Mouse (Mus musculus) embryonic facial prominence, embryonic 10.5 days (tissue): Measurements from ENCODE around the gene Fam189a1. TPM values are rescaled to one million over a fixed set of nuclear protein-coding genes. Genes with fewer than 3 reads are reported as not detected.

ENCODE experiments used
- DNase-seq: peaks from one replicate; pipeline ENCODE4 v3.0.0-alpha.2; 2017; ENCODE audit warnings: low spot score
- H3K27ac ChIP-seq: fragments of 300-500 bp; sonication (generic); replicated peaks from 2 replicates; pipeline ENCODE4 v1.5.1; 2016; ENCODE audit warnings: mild to moderate bottlenecking
- H3K27me3 ChIP-seq: fragments of 300-500 bp; sonication (generic); replicated peaks from 2 replicates; pipeline ENCODE4 v1.6.1; 2016; ENCODE audit warnings: low read depth, mild to moderate bottlenecking; ENCODE audit not compliant: poor library complexity, severe bottlenecking
- H3K36me3 ChIP-seq: fragments of 300-500 bp; sonication (generic); replicated peaks from 2 replicates; pipeline ENCODE4 v1.6.1; 2016; ENCODE audit warnings: mild to moderate bottlenecking, moderate library complexity
- H3K4me1 ChIP-seq: fragments of 300-500 bp; sonication (generic); 2 replicates; pipeline ENCODE4 v1.6.1; 2016
- H3K4me3 ChIP-seq: fragments of 300-500 bp; sonication (generic); 2 replicates; pipeline ENCODE4 v1.5.1; 2016; ENCODE audit warnings: mild to moderate bottlenecking, moderate library complexity
- H3K9me3 ChIP-seq: fragments of 300-500 bp; sonication (generic); 2 replicates; pipeline ENCODE4 v1.6.1; 2016; ENCODE audit warnings: mild to moderate bottlenecking
- WGBS: fragments of 180-500 bp; shearing (Covaris S2); methylation state at CpG from one replicate; pipeline ENCODE4 v1.1.7; 2016; 5-methylcytosine and 5-hydroxymethylcytosine counted together
- polyA plus RNA-seq: library from polyadenylated mRNA; unstranded; fragments of >200 nt; fragmentation: Nextera tagmentation; extraction: Ambion mirVana; gene quantifications from 2 replicates; pipeline ENCODE4 v1.2.1, GENCODE M21; 2016

Gene Fam189a1
- polyA plus RNA-seq, 1 experiment from 2014 or later, result 0.60 TPM

- Histone ChIP-seq H3K27me3 (no peaks in the 10 kb centered on the region), H3K9me3 (no peaks in the 10 kb centered on the region), H3K27ac (no peak overlapping the region), H3K4me3 (no peak overlapping the region), H3K36me3 (no peaks in the 10 kb centered on the region), H3K4me1 (no peaks in the 10 kb centered on the region)
- peak; percentile 74 for DNase-seq
- 57% methylated on average over 3 of the region's 3 CpGs for WGBS
Measured at GRCm38 (mm10) chr7:64850791-64851190, 305.6 kb downstream of the Fam189a1 start.

DNA sequence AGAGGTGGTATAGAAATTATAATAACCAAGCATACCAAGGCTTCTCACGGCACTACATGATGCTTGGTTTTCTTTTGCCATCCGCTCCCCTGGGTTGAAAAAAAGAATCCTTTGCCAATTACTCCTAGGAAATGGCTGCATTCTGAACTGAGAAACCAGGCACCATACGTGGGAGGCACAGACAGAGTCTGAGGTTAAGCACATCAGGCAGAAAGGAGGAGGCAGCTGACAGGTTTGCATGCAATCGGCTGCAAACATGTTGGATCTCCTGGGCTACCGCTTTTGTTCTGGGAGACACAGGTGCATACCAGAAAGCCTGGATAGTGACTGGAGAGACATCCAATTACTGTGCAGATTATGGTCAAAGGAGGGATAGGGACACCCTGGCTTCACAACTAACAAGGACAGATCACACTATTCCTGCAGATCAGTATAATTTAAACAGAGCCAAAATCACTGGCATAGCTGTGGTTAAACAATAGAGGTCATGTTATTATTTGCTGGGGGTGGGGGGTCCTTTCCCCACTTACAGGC lies 308.9 kb downstream of the Fam189a1 start:
- Histone ChIP-seq H3K9me3 (no peaks in the 10 kb centered on the region), H3K4me1 (no peaks in the 10 kb centered on the region), H3K27me3 (no peaks in the 10 kb centered on the region), H3K36me3 (no peaks in the 10 kb centered on the region), H3K4me3 (no peak overlapping the region), H3K27ac (no peak overlapping the region)
- DNase-seq, result no peak
- WGBS, result 88% methylated on average over 5 of the region's 5 CpGs

DNA sequence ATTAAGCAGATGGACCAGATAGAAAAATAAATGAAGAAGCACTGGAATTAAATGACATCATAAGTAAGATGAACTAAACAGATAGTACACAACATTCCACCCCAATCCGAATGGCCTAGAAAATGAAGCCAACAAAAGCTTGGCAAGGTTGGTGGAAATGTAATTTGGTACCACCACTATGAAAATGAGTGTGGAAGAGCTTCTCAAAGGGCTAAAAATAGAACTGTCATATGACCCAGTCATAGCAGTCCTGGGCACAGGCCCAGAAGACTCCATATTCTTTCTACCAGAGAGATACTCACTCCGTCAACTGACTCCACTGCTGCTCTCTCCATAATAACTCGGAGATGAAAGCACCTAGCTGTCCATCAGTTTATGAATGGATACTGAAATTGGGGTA lies 310.3 kb downstream of the Fam189a1 start:
- H3K9me3 ChIP-seq, result no peaks in the 10 kb centered on the region
- DNase-seq, result no peak
- 88% methylated on average over 3 of the region's 3 CpGs for WGBS
- peaks cover 6% of the 10 kb centered on the region for H3K4me1 ChIP-seq
- no peak overlapping the region for H3K4me3 ChIP-seq
- no peaks in the 10 kb centered on the region for H3K36me3 ChIP-seq
- no peak overlapping the region for H3K27ac ChIP-seq
- H3K27me3 ChIP-seq, result no peaks in the 10 kb centered on the region

GRCm38 (mm10) chr7:64840946-64841659 lies 315.3 kb downstream of the Fam189a1 start:
- H3K4me3 ChIP-seq, result no peak overlapping the region
- 56% methylated on average over 10 of the region's 10 CpGs for WGBS
- H3K27me3 ChIP-seq, result 0 out of 2 replicates have a peak, but pooled peaks cover 8% of the 10 kb centered on the region
- H3K9me3 ChIP-seq, result no peaks in the 10 kb centered on the region
- no peak overlapping the region for H3K27ac ChIP-seq
- H3K4me1 ChIP-seq, result peaks cover 23% of the 10 kb centered on the region
- no peaks in the 10 kb centered on the region for H3K36me3 ChIP-seq
- DNase-seq, result peak; percentile 17

DNA sequence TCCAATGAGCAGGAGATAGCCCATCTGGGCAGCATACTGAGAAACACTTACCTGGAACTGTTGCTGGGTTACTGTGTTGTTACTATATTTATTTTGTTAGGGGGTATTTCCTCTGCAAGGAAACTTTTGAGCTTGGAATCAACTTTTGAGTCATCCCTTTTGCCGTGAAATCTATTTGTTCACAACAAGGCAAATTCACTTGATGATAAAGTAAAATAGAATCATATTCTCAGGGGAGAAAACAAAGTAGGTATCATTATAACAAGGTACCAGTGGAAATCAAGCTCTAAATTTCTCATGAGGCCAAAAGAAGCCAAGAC lies 315.8 kb downstream of the Fam189a1 start:
- H3K4me1 ChIP-seq, result peaks cover 23% of the 10 kb centered on the region
- no peaks in the 10 kb centered on the region for H3K36me3 ChIP-seq
- peak overlapping the region; percentile 68; the same call in 1 of the 2 replicates for H3K27ac ChIP-seq
- 0 out of 2 replicates have a peak, but pooled peaks cover 8% of the 10 kb centered on the region for H3K27me3 ChIP-seq
- no peak for DNase-seq
- no peaks in the 10 kb centered on the region for H3K9me3 ChIP-seq
- 75% methylated on average over 1 of the region's 1 CpGs for WGBS
- peak overlapping the region; percentile 52 for H3K4me3 ChIP-seq

GRCm38 (mm10) chr7:64839801-64840575 lies 316.4 kb downstream of the Fam189a1 start:
- peak; percentile 74 for DNase-seq
- 0 out of 2 replicates have a peak, but pooled peaks cover 8% of the 10 kb centered on the region for H3K27me3 ChIP-seq
- H3K9me3 ChIP-seq, result no peaks in the 10 kb centered on the region
- no peaks in the 10 kb centered on the region for H3K36me3 ChIP-seq
- 2% methylated on average over 21 of the region's 21 CpGs for WGBS
- H3K4me1 ChIP-seq, result peaks cover 23% of the 10 kb centered on the region
- H3K4me3 ChIP-seq, result peak overlapping the region; percentile 52
- peak overlapping the region; percentile 68 for H3K27ac ChIP-seq

- Histone ChIP-seq H3K27ac (no peak overlapping the region), H3K4me3 (peak overlapping the region; percentile 52; the same call in 1 of the 2 replicates), H3K4me1 (peaks cover 23% of the 10 kb centered on the region), H3K27me3 (0 out of 2 replicates have a peak, but pooled peaks cover 8% of the 10 kb centered on the region), H3K9me3 (no peaks in the 10 kb centered on the region), H3K36me3 (no peaks in the 10 kb centered on the region)
- WGBS, result 63% methylated on average over 2 of the region's 2 CpGs
- no peak for DNase-seq
Measured at GRCm38 (mm10) chr7:64839281-64839680, 317.1 kb downstream of the Fam189a1 start.

DNA sequence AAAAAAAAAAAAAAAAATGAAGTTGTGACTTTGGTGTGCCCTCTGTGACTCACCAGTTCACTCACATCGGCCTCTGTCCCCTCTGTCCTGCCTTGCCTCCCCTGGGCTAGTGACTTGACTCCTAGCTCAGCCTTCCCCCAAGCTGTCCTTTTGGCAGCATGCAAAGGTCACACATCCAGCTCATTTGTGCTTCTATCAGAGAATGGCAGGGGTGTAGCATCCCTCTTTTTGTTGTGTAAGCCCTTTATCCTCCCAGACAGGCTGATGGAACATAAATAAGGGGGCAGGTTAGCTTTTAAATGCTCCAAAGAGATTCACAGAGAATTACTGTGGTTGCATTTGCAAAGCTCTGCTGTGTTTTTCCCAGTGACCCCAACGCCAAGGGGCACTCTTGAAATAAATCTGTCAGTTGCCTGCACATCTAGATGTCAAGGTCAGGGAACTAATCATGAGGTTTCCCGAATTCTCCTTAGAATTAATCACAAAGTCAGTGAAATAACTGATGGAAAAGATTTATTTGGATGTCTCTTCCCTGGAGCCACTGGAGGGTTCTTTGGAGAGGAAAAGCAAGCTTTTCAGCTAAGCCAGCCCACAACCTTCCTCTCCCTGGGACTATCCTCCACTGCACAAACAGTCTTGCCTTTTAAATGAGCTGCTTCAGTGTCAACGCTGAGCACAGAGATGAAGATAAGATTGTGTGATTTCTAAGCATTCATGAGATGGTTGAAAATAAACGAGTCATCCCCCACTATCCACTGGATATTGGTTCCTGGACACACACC lies 326.0 kb downstream of the Fam189a1 start:
- WGBS, result 56% methylated on average over 5 of the region's 5 CpGs
- H3K4me3 ChIP-seq, result no peak overlapping the region
- no peaks in the 10 kb centered on the region for H3K27me3 ChIP-seq
- H3K27ac ChIP-seq, result no peak overlapping the region
- no peaks in the 10 kb centered on the region for H3K9me3 ChIP-seq
- no peaks in the 10 kb centered on the region for H3K36me3 ChIP-seq
- no peak for DNase-seq
- H3K4me1 ChIP-seq, result peaks cover 4% of the 10 kb centered on the region; the same call in 1 of the 2 replicates

DNA sequence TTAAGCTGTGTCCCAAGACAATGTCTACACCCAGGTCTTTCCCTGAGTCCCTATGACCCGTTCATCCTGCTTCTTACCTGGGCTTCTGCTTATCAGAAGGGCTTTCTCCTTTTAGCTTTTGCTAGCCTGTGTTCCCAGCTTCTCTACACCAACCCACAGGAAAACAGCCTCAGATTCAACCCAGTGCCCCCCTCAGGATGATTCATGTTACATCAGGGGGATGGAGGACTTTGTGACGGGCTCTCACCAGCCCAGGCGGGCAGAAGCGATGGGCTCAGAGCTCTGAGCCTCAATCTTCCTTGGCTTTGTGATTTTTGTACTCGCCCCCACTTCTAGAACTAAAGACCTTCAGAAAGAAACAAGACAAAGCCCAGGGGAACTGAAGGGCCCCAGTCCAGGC lies 335.3 kb downstream of the Fam189a1 start:
- no peaks in the 10 kb centered on the region for H3K36me3 ChIP-seq
- no peak for DNase-seq

GRCm38 (mm10) chr7:64819683-64820082 lies 336.7 kb downstream of the Fam189a1 start:
- Histone ChIP-seq H3K9me3 (no peaks in the 10 kb centered on the region), H3K4me1 (no peaks in the 10 kb centered on the region), H3K4me3 (no peak overlapping the region), H3K27me3 (no peaks in the 10 kb centered on the region), H3K27ac (no peak overlapping the region), H3K36me3 (no peaks in the 10 kb centered on the region)
- WGBS, result 88% methylated on average over 9 of the region's 9 CpGs
- DNase-seq, result no peak

More for the DNA sequence above, 335.3 kb downstream of the Fam189a1 start:
- 80% methylated on average over 5 of the region's 5 CpGs for WGBS
- no peak overlapping the region for H3K27ac ChIP-seq
- H3K4me1 ChIP-seq, result no peaks in the 10 kb centered on the region
- H3K4me3 ChIP-seq, result no peak overlapping the region
- H3K9me3 ChIP-seq, result no peaks in the 10 kb centered on the region
- no peaks in the 10 kb centered on the region for H3K27me3 ChIP-seq

GRCm38 (mm10) chr7:64808876-64809275 lies 347.5 kb downstream of the Fam189a1 start:
- Histone ChIP-seq H3K36me3 (no peaks in the 10 kb centered on the region), H3K27me3 (no peaks in the 10 kb centered on the region), H3K4me3 (no peak overlapping the region), H3K9me3 (no peaks in the 10 kb centered on the region), H3K4me1 (no peaks in the 10 kb centered on the region; the same call in 1 of the 2 replicates), H3K27ac (no peak overlapping the region)
- DNase-seq, result no peak
- 77% methylated on average over 6 of the region's 6 CpGs for WGBS

DNA sequence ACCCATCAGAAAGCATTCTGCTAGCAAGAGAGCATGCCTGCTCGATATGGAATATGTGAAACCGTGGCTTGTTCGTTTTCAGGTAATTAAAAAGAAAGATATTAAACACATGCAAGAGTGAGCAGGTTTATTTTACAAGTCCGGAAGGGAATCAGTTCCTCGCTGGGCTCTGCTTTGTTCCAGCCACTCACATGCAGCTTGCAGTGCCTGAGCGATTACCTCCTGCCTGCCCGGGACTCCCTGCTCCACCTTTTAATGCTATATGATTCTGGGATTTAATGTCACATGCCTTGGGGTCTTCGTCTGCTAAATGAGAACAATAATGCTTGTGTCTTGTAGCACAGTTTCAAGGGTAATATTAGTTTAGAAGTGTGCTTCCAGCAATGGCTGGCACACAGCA lies 351.3 kb downstream of the Fam189a1 start:
- Histone ChIP-seq H3K27me3 (no peaks in the 10 kb centered on the region), H3K4me1 (peaks cover 16% of the 10 kb centered on the region), H3K4me3 (no peak overlapping the region), H3K36me3 (no peaks in the 10 kb centered on the region), H3K27ac (no peak overlapping the region), H3K9me3 (no peaks in the 10 kb centered on the region)
- WGBS, result 75% methylated on average over 8 of the region's 8 CpGs
- no peak for DNase-seq
